Mouse (Mus musculus): ENCODE data around the gene Mgme1.
A peak's percentile ranks its signal among the peaks of the same experiment; 100 is the strongest.

Gene Mgme1

DNA sequence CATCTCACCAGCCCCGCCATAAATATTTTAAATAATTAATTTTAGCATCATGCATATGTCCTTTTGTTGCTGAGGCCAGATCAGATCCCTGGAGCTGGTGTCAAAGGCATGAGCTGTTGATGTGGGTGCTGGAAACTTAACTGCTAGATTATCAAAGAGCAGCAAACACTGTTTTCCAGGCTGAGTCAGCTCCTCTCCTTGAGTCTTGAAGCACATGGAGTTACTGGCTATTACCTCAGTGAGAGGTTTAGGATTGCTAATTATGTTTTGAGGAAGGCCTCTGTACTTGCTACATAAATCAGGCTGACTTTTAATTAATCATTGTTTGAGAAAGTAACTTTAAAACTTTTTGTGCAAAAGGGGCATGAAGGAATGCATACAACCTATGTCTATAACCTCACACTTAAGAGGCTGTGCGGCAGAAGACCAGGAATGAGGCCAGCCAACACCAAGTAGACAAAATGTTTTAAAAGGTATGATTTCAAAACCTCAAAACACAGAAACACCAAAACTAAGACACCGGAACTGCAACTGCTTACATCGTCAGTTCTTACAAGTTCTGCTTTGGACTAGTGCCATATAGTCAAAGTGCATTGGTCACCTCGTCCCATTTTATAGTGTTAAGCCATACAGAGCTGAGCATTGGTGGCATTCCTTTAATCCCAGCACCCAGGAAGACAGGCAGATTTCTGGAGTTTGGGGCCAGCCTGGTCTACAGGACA, 5.9 kb upstream of the Mgme1 start:
- no peak for DNase-seq

DNA sequence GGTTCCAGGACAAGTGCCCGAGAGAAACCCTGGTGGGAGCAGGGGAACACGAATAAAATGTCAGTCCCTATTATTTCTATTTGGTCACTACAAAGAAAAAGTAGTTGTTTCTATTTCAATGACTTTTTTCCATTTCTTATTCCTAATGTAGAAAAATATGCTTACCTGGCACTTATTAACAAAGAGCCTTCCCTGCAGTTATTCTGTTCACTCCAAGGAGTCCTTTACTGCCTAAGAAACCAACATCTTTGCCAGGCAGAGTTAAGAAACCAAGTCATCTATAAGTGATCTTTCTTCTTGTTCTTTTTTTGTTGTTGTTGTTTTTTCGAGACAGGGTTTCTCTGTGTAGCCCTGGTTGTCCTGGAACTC, 5.4 kb upstream of the Mgme1 start:
- DNase-seq = no peak

DNA sequence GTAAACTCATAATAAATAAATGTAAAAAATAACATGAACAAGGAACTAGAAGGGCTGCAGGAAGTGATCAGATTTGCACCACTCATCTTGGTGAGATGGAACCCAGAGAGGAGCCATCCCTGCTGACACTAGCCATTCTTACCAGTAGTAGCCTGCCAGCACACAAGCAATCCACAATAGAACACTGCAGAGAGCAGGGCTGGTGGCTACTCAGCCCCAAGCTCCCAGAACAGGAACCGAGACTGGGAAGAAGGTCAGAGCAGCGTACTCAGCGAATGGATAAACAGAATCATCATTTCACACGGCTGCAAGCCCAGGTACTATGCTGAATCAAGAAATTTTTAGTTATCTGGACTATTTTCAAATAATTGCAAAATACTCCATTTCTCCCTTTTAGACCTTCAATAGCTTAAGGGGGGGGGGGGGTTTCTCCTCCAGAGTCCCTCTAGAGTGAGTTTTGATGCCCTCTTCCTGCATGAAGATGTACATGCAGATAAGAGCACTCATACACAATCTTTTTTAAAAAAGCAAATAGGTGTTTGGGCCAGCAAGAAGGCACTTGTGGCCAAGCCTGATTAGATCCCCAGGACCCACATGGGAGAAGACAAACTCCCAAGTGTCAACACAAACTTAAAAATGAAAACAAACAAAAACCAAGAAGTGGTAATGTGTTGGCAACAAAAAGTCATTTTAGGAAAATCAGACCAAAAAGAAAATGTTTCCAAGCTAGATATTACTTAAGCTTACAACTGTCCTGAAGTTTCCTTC, 4.4 kb upstream of the Mgme1 start:
- no peak for DNase-seq

DNA sequence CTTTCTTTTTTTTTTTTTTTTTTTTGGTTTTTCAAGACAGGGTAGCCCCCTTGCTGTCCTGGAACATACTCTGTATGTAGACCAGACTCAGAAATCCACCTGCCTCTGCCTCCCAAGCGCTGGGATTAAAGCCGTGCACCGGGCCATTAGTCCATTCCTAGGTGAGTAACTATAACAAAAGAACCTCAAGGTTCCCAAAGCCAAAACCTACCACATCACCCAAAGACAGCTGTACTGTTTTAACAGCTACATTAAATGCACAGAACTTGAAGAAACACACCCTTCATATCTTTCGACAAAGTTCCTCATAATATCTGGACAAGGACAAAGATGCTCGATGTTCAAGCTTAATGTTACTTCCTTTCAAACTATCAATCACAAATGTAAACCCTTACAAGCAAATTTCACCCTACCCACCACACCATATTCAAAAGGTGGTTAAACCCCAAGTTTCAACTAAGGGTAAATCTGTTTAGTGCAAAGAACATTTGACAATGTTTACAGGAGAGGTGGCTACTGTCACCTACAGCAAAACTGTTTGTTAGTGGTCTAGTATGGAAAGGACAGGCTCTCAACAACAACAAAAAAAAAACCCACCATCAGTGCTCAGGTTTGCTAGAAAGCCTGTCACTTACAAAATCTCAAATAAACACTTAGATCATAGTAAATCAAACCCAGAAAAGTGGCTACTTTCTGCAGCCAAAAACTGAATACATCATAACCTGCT, 3.3 kb upstream of the Mgme1 start:
- DNase-seq = no peak

DNA sequence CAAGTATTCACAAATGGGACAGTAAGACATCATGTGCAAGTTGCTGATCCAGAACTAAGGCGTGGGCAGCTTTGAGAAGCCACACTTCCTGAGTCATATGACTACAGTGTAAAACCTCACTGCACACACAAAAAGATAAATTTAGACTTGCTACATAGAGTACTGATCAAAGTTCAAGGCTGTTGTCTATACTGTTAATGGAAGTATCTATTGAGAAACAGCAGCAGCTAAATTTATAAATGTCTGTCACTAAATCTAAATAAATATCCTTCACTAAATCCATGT, 2.8 kb upstream of the Mgme1 start:
- peak; percentile 59 for DNase-seq

DNA sequence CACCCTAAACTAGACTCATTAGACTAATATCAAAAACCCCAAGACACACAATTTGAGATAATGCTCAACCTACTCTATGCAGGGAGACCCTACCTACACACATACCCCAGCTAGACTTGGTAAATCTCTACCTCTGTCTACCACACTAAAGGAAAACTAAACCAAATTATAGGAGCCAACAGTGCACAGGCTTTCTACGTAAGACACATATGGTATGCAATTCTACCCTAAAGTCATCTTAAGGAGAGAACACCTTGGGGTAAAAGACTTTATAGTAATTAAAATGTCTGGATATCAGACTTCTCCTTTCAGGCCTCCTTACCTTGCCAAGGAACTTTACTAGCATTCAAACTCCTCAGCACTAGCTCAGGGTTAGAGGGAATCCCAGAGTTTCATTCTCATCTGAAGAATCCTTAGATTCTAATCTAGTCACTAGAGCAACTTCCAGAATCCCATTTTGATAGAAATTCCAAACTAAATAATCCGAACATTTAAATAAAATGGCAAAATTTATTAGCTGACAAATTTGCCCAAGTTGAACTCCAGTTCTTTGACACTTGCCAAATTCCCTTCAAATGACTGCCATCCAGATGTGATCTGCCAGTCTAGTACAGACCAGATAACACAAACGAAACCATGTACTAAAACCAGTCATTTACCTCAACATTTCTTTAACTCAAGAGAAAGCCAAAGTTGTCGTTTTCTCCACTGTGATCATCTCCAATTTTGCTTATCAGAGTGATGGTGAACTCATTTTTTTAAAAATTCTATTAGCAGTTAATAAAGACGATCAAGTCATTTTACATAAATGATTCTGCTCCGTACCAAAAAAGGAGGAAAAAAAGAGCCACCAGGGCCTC, 1.8 kb upstream of the Mgme1 start:
- DNase-seq = no peak

DNA sequence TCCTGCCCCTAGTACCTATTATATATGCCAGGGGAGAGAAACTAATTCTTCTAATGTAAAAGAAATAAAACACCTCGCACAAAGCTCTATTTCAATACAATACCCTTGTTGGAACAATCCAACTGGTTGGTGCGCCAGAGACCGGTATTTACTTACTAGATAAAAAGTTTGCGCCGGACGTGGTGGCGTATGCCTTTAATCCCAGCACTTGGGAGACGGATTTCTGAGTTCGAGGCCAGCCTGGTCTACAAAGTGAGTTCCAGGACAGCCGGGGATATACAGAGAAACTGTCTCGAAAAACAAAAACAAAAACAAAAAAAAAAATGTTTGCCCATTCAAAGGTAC, 1.2 kb upstream of the Mgme1 start:
- DNase-seq = no peak

DNA sequence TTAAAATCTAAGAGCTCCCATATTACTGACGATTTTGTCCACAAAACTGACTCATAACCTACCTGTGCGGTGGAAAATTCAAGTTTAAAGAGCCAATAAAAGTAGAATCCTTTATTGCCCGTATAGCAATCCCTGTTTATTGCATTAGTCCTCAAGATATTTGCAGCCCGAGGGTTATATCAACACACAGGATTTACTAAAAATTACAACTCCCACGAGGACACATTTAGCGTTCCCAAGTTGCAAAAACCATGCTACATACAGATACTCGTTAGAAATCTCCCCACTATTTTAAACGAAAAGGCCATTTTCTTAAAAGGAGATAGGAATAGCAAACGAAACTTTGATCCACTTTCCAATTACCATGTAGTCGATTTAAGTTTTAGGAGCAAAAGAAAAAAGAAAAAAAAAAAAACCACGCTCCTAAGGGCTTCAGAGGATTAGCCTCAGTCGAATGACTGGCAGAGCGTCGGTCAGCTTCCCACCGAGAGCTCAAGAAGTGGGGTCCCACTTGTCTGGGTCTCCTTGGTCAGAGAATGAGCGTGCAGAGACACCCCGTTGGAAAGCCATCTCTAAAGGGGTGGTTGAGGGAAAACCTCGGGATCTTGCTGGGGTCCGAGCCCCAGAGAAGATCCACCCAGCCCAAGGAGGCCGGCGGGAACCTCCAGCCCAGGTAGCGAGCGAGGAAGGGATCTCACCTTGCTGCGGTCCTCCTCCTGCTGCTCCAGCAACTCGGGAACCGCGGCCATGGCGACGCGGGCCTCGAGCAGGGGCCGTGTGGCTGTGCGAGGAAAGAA, 586 bp upstream of the Mgme1 start:
- DNase-seq = no peak

DNA sequence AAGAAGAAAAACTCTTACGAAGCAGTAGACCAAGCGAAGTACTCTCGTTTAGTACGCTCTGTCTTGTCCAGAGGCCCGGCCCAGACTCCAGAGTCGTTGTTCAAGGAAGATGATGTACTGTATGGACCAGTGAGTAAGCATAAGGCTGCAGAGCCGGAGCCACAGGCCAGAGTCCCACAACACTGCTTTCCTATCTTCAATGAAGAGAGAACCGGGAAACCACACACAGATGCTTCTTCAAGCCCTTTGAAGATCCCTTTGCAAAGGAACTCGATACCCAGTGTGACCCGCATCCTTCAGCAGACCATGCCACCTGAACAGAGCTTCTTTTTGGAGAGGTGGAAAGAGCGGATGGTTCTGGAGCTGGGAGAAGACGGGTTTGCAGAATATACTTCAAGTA, 1.6 kb downstream of the Mgme1 start:
- DNase-seq = no peak

DNA sequence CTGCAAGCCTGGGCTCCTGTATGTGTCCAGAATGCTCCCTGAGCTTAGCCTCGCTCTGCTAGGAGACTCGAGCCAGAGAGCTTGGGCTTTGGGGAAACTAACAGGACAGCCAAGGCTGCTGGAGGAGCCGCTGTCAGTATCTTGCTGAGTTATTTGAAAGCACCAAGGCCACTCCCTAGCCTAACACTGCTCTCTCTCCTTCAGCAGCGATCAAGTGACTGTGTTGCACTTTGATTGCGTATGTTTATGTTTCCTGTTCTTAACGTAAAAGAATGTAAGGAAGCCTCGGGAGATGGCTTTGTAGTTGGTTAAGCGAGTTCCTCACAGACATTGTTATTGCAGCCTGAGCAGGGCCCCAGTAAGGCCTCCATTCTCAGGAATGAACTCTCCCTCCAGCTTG, 4.3 kb downstream of the Mgme1 start:
- DNase-seq = no peak

DNA sequence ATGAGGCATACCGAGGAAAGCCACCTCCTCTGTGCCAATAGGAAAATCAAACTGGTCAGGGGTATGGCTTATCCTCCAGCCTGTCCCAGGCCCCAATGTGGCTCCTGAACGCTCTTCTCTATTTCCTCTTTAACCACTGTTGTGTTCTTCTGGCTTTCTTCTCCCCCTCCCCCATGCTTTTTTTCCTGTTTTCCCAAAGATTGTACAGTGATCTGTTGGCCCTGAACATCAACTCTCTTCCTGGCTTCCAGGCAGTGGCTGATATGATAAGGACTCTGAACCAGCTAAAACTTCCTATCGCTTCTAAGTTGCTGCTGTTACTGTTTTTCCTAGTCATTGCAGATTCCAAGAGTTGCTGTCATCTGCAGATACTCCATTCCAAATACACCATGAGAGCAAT, 6.4 kb downstream of the Mgme1 start:
- DNase-seq = no peak

DNA sequence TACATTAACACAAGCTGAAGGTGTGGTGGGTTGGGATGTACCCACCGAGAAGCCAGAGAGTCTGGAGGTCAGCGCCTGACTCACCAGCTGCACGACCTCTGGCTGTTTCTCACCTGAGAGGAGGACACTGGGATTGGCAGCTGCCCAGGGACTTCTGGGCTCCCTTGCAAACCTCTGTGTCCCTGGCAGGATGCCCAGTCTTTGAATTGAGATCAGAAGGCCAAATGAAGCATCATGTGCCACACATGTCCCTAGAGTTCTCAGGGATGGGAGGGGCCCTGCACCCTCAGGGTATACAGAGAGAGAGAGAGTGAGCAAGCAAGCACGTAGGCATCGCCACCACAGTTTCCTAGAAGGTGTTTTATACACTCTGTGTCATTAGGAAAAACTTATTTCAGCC, 9.3 kb downstream of the Mgme1 start:
- DNase-seq = no peak

DNA sequence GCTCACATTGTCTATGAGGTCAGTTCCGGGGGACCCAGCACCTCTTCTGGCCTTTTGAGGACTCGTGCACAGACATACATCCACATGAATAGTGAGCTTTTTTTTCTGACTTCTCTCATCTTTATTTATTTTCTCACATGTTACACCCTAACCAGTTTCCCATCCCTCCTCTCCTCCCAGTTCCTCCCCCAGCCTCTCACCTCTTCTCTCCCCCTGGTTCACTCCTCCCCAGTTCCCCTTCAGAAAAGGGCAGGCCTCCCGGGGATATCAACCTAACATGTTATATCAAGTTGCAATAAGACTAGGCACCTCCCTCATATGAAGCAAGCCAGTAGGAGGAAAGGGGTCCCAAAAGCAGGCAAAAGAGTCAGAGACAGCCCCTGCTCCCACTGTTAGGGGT, 10.1 kb downstream of the Mgme1 start:
- no peak for DNase-seq

DNA sequence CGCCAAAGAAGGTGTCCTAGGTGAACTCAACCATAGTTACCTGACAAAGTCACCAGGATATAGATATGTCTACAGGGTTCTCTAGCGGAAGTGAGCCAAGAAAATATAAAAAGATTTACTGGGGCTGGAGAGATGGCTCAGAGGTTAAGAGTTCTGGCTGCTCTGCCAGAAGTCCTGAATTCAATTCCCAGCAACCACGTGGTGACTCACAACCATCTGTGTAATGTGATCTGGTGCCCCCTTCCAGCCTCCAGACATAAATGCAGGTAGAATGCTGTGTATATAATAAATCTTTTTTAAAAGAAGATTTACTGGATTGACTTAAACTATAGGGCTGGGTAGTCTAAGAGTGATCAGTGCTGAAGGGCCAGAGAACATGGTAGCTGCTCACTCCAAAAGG, 11.0 kb downstream of the Mgme1 start:
- DNase-seq = no peak

DNA sequence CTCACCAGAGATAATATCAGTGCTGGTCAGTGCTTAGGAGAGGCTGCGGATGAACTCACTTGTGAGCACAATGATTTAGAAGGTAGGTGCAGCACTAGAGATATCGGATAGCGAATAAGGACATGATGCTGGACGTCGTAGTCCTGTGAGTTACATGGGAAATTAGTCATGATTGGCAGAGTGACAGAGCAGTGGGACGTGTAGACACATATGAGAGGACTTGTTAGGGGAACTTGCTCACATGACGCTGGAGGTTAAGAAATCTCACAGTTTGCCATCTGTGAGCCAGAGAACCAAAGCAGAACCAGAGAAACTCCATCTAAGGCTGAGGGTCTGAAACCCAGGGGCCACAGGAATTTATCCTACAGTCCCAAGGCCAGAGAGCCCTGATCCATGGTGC, 19.9 kb downstream of the Mgme1 start:
- no peak for DNase-seq

DNA sequence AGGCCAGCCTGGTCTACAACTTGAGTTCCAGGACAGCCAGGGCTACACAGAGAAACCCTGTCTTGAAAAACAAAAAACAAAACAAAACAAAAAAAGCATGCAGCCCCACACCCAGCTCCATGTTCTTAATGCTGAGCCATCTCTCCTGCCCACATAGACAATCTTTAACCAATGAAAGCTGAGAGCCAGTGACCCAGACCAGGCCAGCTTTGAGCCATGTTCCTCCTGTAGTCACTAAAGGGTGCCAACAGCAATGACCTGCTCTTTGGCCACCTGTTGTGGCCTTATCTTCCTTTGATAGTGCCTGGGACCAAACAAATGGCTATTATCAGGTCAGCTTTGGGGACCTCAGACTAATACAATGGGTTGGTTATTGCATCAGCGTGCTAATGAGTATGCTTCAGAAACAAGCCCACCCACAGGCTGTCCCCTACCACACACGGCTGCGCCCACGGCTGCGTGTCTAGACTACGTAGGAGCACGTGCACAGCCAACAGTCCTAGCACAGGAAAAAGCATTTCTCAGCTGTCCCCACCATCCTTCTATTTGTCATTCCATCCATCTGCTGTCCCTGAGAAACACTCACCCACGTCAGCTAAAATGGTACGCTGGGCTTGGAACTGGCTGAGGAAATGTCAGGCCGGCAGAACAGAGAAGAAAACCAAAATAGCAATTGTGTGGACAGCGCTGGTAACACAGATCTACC, 21.3 kb downstream of the Mgme1 start:
- DNase-seq = peak; percentile 87

DNA sequence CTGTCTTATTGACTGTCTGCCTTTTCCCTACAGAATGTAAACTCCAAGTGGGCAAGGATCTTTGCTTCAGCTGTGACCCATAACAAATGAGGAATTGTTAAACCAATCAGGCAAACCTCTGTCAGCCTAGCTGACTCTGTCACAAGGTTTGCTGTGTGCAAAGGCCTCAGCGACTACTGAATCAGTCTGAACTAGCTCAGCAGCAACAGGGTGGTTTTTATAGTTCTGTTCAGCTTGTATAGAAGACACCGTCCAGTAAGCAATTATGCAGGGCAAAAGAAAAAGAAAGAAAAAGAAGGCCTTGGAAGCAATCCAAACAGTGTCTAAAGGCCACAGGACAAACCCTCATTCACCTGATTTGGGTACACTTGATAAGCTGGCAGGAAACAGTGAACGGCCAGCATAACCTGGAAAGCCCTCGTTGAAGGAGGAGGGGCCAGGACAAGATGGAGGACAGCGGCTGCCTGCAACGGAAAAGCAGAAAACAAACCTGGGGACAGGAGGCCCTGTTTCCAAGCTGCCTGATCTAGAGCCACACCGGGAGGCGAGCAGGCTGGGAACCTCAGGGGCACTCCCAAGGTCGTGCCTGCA, 24.8 kb downstream of the Mgme1 start:
- DNase-seq = no peak

DNA sequence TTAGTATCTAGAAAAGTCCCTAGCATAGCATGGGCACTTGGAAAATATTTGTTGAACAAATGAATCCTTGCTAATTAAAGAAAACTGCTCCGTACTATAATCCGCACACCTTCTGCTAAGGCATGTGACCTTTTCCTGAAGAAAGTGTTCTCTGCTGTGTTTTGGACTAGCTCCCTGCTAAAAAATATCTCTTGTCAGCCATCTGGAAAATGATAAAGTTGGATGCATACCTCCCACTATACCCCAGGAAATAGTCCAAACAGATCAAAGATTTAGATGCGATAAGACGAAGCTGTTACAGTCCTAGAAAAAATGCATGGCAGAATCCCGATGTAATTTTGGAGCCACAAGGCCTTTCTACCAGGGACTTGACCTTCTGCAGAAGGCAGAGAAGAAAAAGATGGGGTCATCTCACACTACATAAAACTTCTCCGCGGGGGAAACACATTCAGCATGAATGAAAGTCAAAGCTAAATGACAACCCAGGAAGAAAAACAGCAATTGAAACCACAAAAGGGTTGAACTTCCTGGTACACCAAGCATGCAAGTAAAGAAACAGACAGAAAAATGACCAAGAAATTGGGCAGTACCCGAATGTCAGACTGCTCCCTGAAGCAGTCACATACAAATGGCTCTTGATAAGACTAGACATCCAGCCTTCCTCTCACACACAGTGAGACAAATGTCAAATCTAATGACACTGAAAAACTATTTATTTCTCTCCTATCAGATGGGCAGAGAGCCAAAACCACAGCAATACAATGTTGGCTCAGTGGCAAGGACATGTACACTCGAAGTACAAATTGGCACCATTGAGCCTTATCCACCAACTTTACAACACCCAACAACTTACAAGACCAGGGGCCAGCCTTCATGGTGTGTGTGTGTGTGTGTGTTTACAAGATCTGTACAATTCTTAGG, 29.5 kb downstream of the Mgme1 start:
- no peak for DNase-seq

DNA sequence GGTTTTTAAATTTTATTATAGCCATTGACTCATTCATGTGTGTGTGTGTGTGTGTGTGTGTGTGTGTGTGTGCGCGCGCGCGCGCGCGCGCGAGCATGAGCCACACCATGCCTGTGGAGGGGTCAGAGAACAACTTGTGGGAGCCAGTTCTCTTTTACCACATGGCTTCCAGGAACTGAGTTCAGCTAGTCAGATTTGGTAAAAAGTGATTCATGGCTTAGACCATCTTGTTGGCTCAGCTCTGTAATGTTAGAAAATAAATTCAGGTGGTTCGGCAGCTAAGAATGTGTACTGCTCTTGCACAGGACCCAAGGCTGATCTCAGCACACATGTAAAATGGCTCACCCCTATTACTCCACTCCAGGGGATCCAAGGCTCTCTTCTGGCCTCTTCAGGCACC, 30.6 kb downstream of the Mgme1 start:
- DNase-seq = no peak

DNA sequence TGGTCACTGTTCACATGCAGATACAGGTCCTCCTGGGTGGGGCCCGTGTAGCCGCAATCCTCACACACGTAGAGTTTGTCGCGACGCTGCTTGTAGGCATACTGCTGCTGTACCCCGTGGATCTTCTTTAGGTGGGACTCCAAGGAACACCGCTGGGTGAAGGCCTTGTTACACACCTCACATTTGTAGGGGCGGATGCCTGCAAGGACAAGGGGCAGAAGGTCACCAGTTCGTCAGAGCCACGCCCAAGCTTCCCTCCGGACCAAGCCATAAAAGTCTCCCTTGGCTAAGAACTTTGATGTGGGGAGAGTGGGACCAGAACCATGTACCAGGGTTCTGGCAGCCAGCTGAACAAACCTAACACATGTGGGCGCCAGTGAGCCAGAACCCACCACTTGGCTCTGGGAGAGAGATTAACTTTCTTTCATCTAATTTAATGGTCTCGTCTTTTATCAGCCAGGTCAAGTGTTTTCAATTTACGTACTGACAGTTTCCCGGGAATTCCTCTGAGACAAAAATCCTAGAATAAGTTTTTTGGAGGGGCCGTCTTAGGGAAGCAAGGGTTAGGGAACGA, 35.3 kb downstream of the Mgme1 start:
- no peak for DNase-seq

Data from right cerebral cortex, adult 18-20 months (tissue).